Mouse (Mus musculus) thymus, adult 2 months (tissue): ENCODE measurements around the gene Dnajc5. TPM values are rescaled to one million over a fixed set of nuclear protein-coding genes. Genes with fewer than 3 reads are reported as not detected.
"Not testable (repeated sequence)": the region's sequence is repeated elsewhere in the genome, so short reads cannot be mapped to it uniquely, and the experiment has no call there.

ENCODE experiments used
- DNase-seq: peaks from one replicate; pipeline ENCODE4 v3.0.0; 2021
- H3K27ac ChIP-seq: fragments of 200-500 bp; 2 replicates; pipeline ENCODE4 v1.5.1; 2012; ENCODE audit warnings: low read length, control low read depth; ENCODE audit not compliant: control insufficient read depth, insufficient read depth
- H3K27me3 ChIP-seq: fragments of 200-500 bp; 2 replicates; pipeline ENCODE4 v1.6.1; 2012; ENCODE audit warnings: mild to moderate bottlenecking, low read length, moderate library complexity, mixed read lengths; ENCODE audit not compliant: control insufficient read depth, insufficient read depth
- H3K36me3 ChIP-seq: fragments of 200-500 bp; 2 replicates; pipeline ENCODE4 v1.6.1; 2012; ENCODE audit warnings: mild to moderate bottlenecking, low read length, moderate library complexity; ENCODE audit not compliant: control insufficient read depth, insufficient read depth
- H3K4me1 ChIP-seq: fragments of 200-500 bp; replicated peaks from 2 replicates; pipeline ENCODE4 v1.6.1; 2012; ENCODE audit warnings: low read length; ENCODE audit not compliant: control insufficient read depth, insufficient read depth
- H3K4me3 ChIP-seq: fragments of 200-500 bp; 2 replicates; pipeline ENCODE4 v1.5.1; 2012; ENCODE audit warnings: mild to moderate bottlenecking, low read length, control low read depth, moderate library complexity; ENCODE audit not compliant: control insufficient read depth, insufficient read depth
- CTCF ChIP-seq: fragments of 200-500 bp; IDR thresholded peaks from 2 replicates; pipeline ENCODE4 v1.5.1; 2012; ENCODE audit warnings: mild to moderate bottlenecking, control low read depth, low read length, moderate library complexity, borderline replicate concordance; ENCODE audit not compliant: control insufficient read depth, poor library complexity, insufficient read depth; ENCODE audit errors: extremely low read depth
- POLR2A ChIP-seq: fragments of 200-500 bp; IDR thresholded peaks from 2 replicates; pipeline ENCODE4 v1.6.1; 2012; ENCODE audit warnings: mild to moderate bottlenecking, low read length, control low read depth, moderate library complexity; ENCODE audit not compliant: control insufficient read depth, poor library complexity, insufficient read depth; ENCODE audit errors: extremely low read depth
- WGBS: fragments of 180-500 bp; shearing (Covaris S2); methylation state at CpG from one replicate; pipeline ENCODE4 v1.1.7; 2018; 5-methylcytosine and 5-hydroxymethylcytosine counted together
- polyA plus RNA-seq: library from polyadenylated mRNA; depleted of rRNA; stranded (reverse); fragments of >200 nt; gene quantifications from 2 replicates; pipeline ENCODE4 v1.2.3, GENCODE M21; 2012

Dnajc5 gene
- polyA plus RNA-seq, 1 experiment: 140 TPM

GRCm38 (mm10) chr2:181485741-181486140 lies 34.5 kb upstream of the Dnajc5 start:
- 86% methylated on average over 1 of the region's 1 CpGs for WGBS
- Histone ChIP-seq H3K4me3 (no peak overlapping the region), H3K27ac (no peak overlapping the region), H3K36me3 (no peaks in the 10 kb centered on the region), H3K4me1 (no peaks in the 10 kb centered on the region; the same call in none of the 2 replicates), H3K27me3 (no peaks in the 10 kb centered on the region)
- TF ChIP-seq POLR2A (no peak), CTCF (no peak)
- no peak for DNase-seq

DNA sequence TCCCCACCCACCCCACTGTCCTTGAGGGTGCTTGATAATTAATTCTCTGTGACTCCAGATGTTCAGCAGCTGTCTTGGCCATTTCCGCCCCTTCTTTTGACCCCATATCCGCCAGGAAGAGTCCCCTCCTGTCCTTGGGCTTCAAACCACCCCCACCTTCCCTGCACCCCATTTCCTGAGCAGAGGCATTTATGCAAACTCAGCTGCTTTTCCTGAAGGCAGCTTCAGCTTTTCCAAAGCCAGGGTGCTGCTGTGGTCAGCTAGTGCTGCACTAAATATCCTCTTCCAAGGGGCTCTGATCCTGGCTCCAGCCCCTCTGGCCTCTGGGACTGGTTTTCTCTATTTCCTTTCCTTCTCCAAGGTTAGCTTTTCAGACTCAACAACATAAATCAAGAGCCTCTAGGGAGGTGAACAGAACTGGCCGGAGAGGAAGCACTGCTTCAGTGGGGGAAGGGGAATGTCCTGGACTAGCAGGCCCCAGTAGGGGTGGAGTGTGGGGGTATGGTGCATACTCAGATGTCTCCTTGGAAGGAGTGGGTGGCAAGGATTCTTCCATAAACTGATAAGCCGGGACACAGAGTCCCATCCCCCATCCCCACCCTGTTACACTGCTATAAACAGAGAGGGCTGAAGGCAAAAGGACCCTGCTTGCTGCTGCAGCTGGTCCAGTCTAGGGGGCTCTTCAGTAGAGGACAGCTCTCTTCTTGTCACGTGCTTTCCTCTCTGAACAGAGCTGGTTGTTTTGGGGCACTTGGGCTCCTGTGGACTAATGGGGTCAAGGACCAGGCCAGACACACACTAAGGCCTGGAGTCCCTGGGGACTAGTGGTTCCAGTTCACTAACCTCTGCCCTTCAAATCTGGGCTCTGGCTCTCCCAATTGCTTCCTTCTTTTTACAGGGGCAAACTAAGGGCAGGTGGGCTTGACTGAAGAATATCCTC lies 32.7 kb upstream of the Dnajc5 start:
- Histone ChIP-seq H3K36me3 (no peaks in the 10 kb centered on the region), H3K27me3 (no peaks in the 10 kb centered on the region), H3K4me1 (no peaks in the 10 kb centered on the region; the same call in none of the 2 replicates), H3K4me3 (no peak overlapping the region), H3K27ac (no peak overlapping the region)
- TF ChIP-seq CTCF (no peak), POLR2A (no peak)
- WGBS: 69% methylated on average over 5 of the region's 5 CpGs
- DNase-seq: no peak

- Histone ChIP-seq H3K27ac (no peak overlapping the region), H3K27me3 (no peaks in the 10 kb centered on the region), H3K4me3 (no peak overlapping the region), H3K36me3 (no peaks in the 10 kb centered on the region), H3K4me1 (0 out of 2 replicates have a peak, but pooled peaks cover 2% of the 10 kb centered on the region)
- no peak for TF ChIP-seq CTCF
- no peak for TF ChIP-seq POLR2A
- peak; percentile 21 for DNase-seq
- WGBS: 22% methylated on average over 7 of the region's 7 CpGs
Measured at GRCm38 (mm10) chr2:181491432-181492205, 28.7 kb upstream of the Dnajc5 start.

GRCm38 (mm10) chr2:181492206-181492605 lies 28.1 kb upstream of the Dnajc5 start:
- 0 out of 2 replicates have a peak, but pooled peaks cover 2% of the 10 kb centered on the region for H3K4me1 ChIP-seq
- DNase-seq: no peak
- no peaks in the 10 kb centered on the region for H3K27me3 ChIP-seq
- 2% methylated on average over 3 of the region's 3 CpGs for WGBS
- TF ChIP-seq CTCF: no peak
- no peak for TF ChIP-seq POLR2A
- H3K4me3 ChIP-seq: no peak overlapping the region
- no peaks in the 10 kb centered on the region for H3K36me3 ChIP-seq
- H3K27ac ChIP-seq: no peak overlapping the region

DNA sequence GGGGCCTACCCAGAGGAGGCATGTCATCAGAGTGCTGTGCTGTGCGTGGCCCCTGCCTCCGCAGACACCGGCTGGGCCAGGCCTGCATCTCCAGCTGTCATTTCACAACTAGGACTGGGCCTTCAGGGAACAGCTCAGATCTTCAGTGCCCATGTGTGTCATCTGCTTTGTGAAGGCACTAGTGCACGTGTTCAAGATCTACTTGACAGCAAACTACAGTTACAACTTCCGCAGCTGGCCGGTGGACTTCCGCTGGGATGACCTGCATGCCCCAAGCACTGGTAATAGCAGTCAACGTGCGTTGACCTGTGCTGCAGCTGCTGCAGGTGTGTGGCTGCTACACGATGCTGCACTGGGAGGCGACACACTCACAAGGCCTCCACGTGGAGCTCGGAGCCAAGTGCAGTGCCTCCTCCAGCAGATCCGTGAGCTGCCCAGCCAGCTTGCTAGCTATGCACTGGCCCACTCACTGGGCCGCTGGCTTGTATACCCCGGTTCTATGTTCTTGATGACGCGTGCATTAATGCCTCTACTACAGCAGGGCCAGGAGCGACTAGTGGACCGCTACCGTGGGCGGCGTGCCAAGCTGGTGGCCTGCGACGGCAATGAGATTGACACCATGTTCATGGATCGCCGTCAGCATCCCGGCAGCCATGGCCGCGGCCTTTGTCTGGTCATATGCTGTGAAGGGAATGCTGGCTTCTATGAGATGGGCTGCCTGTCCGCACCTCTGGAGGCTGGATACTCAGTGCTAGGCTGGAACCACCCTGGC lies 26.9 kb upstream of the Dnajc5 start, which contains the start of gene Abhd16b:
Gene Abhd16b, plus strand, starts transcription at position 51 of the 772 bp plus-strand sequence.
- Histone ChIP-seq H3K27me3 (no peaks in the 10 kb centered on the region), H3K27ac (no peak within 1 kb of the TSS), H3K4me1 (peaks cover 5% of the 10 kb centered on the region; the same call in 1 of the 2 replicates), H3K4me3 (no peak within 1 kb of the TSS), H3K36me3 (no peaks in the 10 kb centered on the region)
- no peak for TF ChIP-seq CTCF
- no peak for TF ChIP-seq POLR2A
- 97% methylated on average over 31 of the region's 31 CpGs for WGBS
- no peak for DNase-seq

DNA sequence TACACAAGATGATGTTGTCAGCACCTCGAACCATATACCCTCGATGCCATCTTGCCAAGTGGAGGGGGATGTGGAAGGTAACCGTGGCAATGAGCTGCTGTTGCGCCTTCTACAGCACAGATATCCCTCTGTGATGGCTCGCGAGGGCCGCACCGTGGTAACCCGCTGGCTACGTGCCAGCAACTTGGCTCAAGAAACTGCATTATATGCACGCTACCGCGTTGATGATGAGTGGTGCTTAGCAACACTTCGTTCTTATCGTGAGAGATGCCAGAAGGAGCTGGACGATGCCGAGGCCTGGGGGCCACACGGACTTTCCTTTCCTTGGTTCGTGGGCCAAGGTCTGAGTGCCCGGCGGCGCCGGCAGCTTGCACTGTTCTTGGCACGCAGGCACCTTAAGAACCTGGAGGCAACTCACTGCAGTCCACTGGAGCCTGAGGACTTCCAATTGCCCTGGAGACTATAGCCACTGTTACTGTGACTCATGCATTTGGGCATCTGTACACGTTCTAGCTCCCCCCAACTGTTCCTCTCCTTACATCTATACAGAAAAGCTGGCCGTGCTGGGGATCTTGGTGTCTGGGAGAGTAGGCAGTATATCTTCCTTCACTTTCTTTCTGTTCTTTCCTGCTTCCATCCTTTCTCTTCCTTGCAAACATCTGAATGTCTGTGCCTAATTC lies 25.9 kb upstream of the Dnajc5 start:
- H3K4me3 ChIP-seq: no peak overlapping the region
- peaks cover 5% of the 10 kb centered on the region; the same call in 1 of the 2 replicates for H3K4me1 ChIP-seq
- H3K27me3 ChIP-seq: no peaks in the 10 kb centered on the region
- no peak for DNase-seq
- no peaks in the 10 kb centered on the region for H3K36me3 ChIP-seq
- TF ChIP-seq CTCF (no peak), POLR2A (no peak)
- 91% methylated on average over 26 of the region's 26 CpGs for WGBS
- H3K27ac ChIP-seq: no peak overlapping the region

GRCm38 (mm10) chr2:181495845-181496244 lies 24.4 kb upstream of the Dnajc5 start:
- not testable (repeated sequence) for H3K27me3 ChIP-seq, DNase-seq, H3K4me1 ChIP-seq, H3K36me3 ChIP-seq, H3K27ac ChIP-seq, H3K4me3 ChIP-seq
- 18% methylated on average over 8 of the region's 8 CpGs for WGBS
